Mouse (Mus musculus): ENCODE results near the gene Gckr.
"Not testable (repeated sequence)": the region's sequence is repeated elsewhere in the genome, so short reads cannot be mapped to it uniquely, and the experiment has no call there.

Gene Gckr

GRCm38 (mm10) chr5:31294964-31295605, 2.2 kb upstream of the Gckr start:
- DNase-seq (ENCODE audit: low spot score), result no peak

DNA sequence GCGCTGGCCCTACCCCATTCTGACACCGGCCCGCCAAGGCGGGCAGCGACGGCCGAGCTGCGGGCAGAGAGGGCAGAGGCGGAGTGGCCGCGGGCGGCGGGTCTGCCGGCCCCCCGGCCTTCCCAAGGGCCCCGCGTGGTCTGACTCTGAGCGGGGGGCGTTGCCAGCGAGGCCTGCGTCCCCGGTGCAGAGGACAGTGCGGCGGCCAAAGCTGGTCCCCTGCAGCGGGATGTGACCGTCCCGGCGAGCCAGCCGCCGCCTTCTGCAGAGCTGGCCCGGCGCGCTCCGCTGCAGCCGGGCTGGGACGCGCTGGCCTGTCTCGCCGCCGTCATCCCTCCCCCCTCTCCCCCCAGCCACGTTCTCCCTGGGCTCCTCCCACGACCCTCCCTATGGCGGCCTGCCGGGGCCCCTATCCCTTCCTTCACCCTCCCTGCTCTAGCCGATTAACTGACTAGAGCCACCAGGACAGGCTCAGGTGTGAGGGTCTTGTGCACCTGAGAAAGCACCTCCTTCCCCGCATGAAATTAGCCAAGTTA, 1.6 kb upstream of the Gckr start, which contains the start of gene Fndc4:
Gene Fndc4 (minus strand): TSS at position 475 of the 536 bp plus-strand sequence.
- DNase-seq (ENCODE audit: low spot score), result peak; percentile 49

- DNase-seq (ENCODE audit: low spot score), result no peak
These were observed 738 bp downstream of the Gckr start for GRCm38 (mm10) chr5:31297981-31298380.

GRCm38 (mm10) chr5:31298486-31298885, 1.2 kb downstream of the Gckr start:
- no peak for DNase-seq (ENCODE audit: low spot score)

GRCm38 (mm10) chr5:31301866-31302265, 4.6 kb downstream of the Gckr start:
- no peak for DNase-seq (ENCODE audit: low spot score)

DNA sequence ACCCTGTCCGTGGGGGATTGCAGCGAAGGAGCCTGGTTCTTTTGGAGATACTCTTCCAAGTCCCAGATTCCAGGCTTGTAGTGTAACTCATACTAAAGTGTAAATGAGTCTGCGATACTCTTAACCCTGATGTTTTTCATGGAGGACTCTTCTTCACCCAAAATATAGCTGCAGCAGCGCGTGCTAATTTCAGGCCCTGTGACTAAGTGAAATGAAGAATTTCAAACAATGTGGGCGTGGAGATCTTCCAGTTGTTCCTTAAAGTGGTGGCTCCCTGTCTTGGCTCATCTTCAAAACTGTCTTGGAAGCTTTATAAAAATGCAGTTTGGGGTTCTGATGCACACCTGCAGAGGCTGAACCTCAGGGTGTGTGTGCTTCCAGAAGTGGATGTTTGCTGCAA, 5.8 kb downstream of the Gckr start:
- DNase-seq (ENCODE audit: low spot score), result no peak

DNA sequence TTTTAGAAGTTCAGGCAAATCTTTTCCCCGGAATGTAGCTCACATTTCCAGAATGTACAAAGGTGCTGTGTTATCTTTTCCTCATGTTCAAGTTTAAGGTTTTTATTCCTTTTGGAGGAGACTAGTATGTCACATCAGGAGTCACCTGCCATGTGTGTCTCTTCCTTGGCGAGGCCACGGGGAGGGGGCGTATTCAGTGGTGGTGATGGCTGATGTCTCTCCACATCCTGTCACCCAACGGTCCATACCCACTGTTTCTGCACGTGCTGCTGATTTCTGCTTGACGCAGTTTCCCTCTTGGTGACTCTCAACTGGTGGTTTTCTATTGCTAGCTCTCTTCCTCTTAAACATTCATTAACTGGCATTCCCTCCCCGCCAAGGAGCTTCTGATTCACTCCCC, 15.6 kb downstream of the Gckr start:
- no peak for DNase-seq (ENCODE audit: low spot score)

DNA sequence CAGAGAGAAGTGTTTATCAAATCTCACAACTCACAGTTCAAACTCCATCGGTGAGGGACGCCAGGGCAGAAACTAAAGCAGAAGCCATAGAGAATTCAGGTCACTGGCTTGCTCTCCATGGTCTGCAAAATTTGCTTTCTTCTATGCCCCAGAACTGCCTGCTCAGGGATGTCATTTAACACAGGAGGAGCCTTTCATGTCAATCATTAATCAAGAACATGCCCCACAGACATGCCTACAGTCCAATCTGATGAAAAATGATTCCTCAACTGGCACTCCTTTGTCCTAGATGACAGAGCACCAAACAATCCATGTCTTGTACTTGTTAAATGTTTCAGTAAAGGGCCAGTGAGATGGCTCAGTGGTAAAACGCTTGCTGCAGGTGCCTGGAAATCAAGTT, 25.5 kb downstream of the Gckr start:
- DNase-seq (ENCODE audit: low spot score), result no peak

GRCm38 (mm10) chr5:31324085-31324484, 26.8 kb downstream of the Gckr start:
- no peak for DNase-seq (ENCODE audit: low spot score)

DNA sequence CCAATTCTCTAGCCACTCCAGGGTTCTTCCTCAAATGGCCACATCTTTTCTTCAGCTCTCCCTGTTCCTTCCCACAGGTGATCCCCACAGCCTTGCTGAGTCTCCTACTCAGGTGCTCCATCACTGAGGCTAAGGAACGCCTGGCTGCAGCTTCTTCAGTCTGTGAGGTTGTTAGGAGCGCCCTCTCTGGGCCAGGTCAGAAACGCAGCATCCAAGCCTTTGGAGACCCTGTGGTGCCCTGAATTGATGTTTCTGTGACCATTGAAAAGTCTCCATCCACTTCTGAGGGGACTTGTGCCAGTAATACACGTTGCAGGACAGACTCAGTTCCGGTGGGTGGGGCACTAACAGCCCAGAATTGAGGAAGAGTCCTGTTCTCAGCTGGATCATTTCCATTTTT, 29.6 kb downstream of the Gckr start:
- peak; percentile 6 for DNase-seq (ENCODE audit: low spot score)

- DNase-seq (ENCODE audit: low spot score), result peak; percentile 21
These were observed 31.0 kb downstream of the Gckr start for GRCm38 (mm10) chr5:31328255-31328654.

DNA sequence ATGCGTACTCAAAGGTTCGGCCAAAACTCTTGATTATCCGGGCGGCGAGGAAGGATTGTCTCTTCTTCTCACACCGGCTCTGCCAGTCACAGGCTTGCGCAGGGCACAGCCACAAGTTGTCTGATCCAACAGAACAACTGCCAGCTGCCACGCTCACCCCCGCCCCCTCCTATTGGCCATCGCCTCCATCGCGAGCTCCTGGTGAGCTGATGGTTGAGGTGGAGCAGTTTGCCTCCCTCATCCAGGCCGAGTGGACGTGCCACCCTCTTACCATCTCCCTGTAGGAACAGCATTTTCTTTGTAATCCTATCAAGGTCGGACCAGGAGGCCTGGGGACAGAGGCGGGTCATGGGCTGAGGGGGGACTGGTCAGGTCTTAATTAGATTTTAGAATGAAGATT, 60.3 kb downstream of the Gckr start:
- not testable (repeated sequence) for DNase-seq (ENCODE audit: low spot score)

GRCm38 (mm10) chr5:31360955-31361354, 63.7 kb downstream of the Gckr start:
- DNase-seq (ENCODE audit: low spot score), result no peak

Measured in ovary, postnatal 36 days (tissue).